Mouse (Mus musculus) common myeloid progenitor, adult 5-6 weeks (primary cell): ENCODE data around the gene Olfr1168. TPM values are rescaled to one million over a fixed set of nuclear protein-coding genes. Genes with fewer than 3 reads are reported as not detected.
"Not testable (repeated sequence)": the region's sequence is repeated elsewhere in the genome, so short reads cannot be mapped to it uniquely, and the experiment has no call there.

Experiments
- ATAC-seq: replicated peaks from 2 replicates; pipeline ENCODE4 v1.8.0; 2016; ENCODE audit warnings: low read depth, mild to moderate bottlenecking, moderate TSS enrichment, inconsistent platforms; ENCODE audit not compliant: poor library complexity, severe bottlenecking
- total RNA-seq: library from RNA; stranded (forward); fragments of 200-1000, 187-1606 nt; gene quantifications from 2 replicates; pipeline ENCODE4 v1.2.3, GENCODE M21; 2017

The Olfr1168 gene
- total RNA-seq: not detected in 2 replicates

DNA sequence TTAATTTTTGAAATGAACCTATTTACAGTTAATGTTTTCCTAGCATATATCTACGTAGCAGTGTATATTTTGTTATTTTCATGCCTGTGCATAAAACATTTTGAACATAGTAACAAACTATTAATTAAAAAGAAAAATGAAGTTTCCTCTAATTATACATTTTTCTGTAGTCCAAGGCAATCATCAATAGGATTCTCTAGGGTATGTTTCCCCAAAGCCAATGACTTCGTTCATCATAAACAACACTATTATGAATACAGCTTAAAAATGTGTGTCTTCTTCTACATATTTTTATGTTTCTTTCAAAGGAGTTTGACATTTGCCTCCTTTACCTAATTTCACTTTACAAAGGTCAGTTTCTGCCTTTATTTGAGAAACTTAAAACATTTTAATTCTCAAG lies at the start of gene Olfr1168:
Gene Olfr1168 (plus strand): TSS at position 301 of the 400 bp plus-strand sequence.
- ATAC-seq: no peak

DNA sequence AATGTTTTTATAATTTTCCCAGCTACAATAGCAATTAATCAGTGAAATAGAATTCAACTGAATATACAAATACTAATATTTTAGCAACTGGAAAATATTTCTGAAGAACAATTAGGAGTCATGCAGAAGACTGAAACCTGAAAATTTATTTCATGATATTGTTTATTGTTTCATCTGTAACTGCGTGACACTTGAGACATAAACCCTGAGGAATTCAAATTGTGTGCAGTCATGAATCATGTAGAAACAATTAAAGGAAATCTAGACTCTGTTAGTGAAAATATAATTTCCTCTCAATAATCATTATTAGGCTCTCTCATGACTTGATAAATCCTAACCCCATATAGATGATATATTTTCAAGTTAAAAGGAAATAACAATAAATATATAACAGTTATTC lies 26.6 kb upstream of the Olfr1168 start, which contains the start of gene Olfr1167:
Gene Olfr1167 (minus strand): TSS at position 101 of the 400 bp plus-strand sequence.
- ATAC-seq: not testable (repeated sequence)

DNA sequence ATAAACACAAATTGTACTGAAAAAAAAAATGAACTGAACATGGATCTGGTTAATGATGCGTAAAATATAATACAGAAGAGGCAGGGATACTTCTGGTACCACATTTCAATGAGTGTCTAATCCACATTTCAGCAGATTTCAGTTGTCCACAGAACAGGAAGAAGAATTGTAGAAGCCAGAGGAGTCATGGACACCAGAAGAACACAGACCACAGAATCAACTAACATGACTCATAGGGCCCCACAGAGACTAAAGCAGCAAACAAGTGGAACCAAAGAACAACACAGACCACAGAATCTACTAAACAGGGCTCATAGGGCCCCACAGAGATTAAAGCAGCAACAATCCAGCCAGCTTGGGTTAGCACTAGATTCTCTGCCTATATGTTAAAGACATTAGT lies 39.1 kb downstream of the Olfr1168 start:
- ATAC-seq: no peak

DNA sequence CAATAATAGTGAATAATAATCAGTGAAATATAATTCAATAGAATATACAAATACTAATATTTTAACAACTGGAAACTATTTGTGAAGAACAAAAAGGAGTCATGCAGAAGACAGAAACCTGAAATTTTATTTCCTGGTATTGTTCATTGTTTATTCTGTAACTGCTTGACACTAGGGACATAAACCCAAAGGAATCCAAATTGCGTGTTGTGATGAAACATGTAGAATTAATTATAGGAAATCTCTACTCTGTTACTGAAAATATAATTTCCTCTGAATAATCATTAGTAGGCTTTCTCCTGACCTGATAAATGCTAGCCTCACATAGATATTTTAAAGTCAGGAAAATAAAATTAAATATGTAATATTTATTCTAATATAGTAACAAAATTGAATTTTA lies 46.6 kb downstream of the Olfr1168 start, which contains the start of gene Olfr1170:
Gene Olfr1170 (minus strand): TSS at position 101 of the 400 bp plus-strand sequence.
- ATAC-seq: no peak

Other genes starting within 250 kb of the Olfr1168 start
- not detected in 2 replicates for gene Olfr1155, start 236.7 kb upstream of the Olfr1168 start, total RNA-seq
- not detected in 2 replicates for gene Olfr1156, start 228.8 kb upstream of the Olfr1168 start, total RNA-seq
- not detected in 2 replicates for gene Olfr1157, start 213.6 kb upstream of the Olfr1168 start, total RNA-seq
- gene Olfr74, start 207.2 kb upstream of the Olfr1168 start, total RNA-seq: not detected in 2 replicates
- not detected in 2 replicates for gene Olfr1158, start 191.8 kb upstream of the Olfr1168 start, total RNA-seq
- gene Olfr1160, start 173.6 kb upstream of the Olfr1168 start, total RNA-seq: not detected in 2 replicates
- gene Olfr1161, start 159.1 kb upstream of the Olfr1168 start, total RNA-seq: not detected in 2 replicates
- gene Olfr73, start 144.2 kb upstream of the Olfr1168 start, total RNA-seq: not detected in 2 replicates
- not detected in 2 replicates for gene Olfr1162, start 130.8 kb upstream of the Olfr1168 start, total RNA-seq
- gene Olfr1163, start 110.0 kb upstream of the Olfr1168 start, total RNA-seq: not detected in 2 replicates
- gene Olfr1164, start 87.9 kb upstream of the Olfr1168 start, total RNA-seq: not detected in 2 replicates
- gene Olfr1166, start 53.6 kb upstream of the Olfr1168 start, total RNA-seq: not detected in 2 replicates
- gene Olfr1167, start 26.7 kb upstream of the Olfr1168 start, total RNA-seq: not detected in 2 replicates
- not detected in 2 replicates for gene Olfr1170, start 46.5 kb downstream of the Olfr1168 start, total RNA-seq
- not detected in 2 replicates for gene Olfr1173, start 98.0 kb downstream of the Olfr1168 start, total RNA-seq
- not detected in 2 replicates for gene Olfr1174-ps, start 133.3 kb downstream of the Olfr1168 start, total RNA-seq
- gene Olfr1175-ps, start 145.3 kb downstream of the Olfr1168 start, total RNA-seq: not detected in 2 replicates
- not detected in 2 replicates for gene Olfr1176, start 154.8 kb downstream of the Olfr1168 start, total RNA-seq
- gene Olfr1177-ps, start 164.6 kb downstream of the Olfr1168 start, total RNA-seq: not detected in 2 replicates
- gene Olfr1178, start 205.2 kb downstream of the Olfr1168 start, total RNA-seq: not detected in 2 replicates
- gene Olfr1179, start 224.6 kb downstream of the Olfr1168 start, total RNA-seq: not detected in 2 replicates
- not detected in 2 replicates for gene Olfr1180, start 237.3 kb downstream of the Olfr1168 start, total RNA-seq
- gene Olfr1181, start 244.3 kb downstream of the Olfr1168 start, total RNA-seq: not detected in 2 replicates